Mouse (Mus musculus): ENCODE data around the gene Lce1g.

The Lce1g gene

GRCm38 (mm10) chr3:92752238-92752637 lies at the start of gene Lce1g:
Gene Lce1g, minus strand, starts transcription at chr3:92752338.
- ATAC-seq (ENCODE audit: low TSS enrichment) = no peak

- ATAC-seq (ENCODE audit: low TSS enrichment) = no peak
Observed at GRCm38 (mm10) chr3:92790414-92790813, 38.3 kb upstream of the Lce1g start, which contains the start of gene Lce1j. Gene Lce1j, minus strand, starts transcription at chr3:92790514.

DNA sequence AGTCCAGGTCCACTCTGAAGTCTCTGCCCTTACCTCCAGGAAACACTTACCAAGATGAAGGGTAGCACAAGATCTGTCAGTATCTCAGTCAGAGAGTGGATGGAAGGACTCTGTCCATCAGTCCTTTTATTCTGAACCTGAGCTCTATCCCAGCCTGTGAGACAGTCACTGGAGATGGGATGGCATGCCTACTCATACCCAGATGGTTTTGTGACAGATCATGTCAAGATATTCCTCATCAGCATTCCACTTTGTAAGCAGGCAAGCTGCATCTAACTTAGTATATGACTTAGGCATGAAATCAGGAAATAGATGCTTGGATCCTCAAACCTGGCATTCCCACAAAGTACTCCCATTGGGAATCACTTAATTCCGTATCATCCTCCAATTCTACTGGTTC lies 26.7 kb upstream of the Lce1g start, which contains the start of gene Lce1i:
Lce1i (minus strand) TSS at position 101 of the 400 bp plus-strand sequence.
- ATAC-seq (ENCODE audit: low TSS enrichment) = no peak

DNA sequence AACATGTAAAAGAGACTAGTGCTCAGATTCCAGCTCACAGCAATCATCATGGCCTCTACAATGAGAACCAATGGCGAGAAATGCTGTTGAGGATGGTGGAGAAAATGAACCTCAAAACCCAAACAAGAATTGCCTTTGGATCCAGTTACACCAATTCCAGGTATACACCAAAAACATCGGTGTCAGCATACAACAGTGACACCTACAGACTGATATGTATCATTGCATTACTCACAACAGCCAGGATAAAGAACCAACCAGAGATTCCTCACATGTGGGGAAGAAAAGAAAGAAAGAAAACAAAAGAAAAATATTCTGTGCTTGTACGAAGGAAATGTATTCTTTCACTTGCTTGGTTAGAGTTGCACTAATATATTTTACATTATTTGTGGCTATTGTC lies 19.4 kb upstream of the Lce1g start:
- ATAC-seq (ENCODE audit: low TSS enrichment) = no peak

- no peak for ATAC-seq (ENCODE audit: low TSS enrichment)
Observed at GRCm38 (mm10) chr3:92764965-92765364, 12.8 kb upstream of the Lce1g start, which contains the start of gene Lce1h. Gene Lce1h, minus strand, starts transcription at chr3:92765065.

DNA sequence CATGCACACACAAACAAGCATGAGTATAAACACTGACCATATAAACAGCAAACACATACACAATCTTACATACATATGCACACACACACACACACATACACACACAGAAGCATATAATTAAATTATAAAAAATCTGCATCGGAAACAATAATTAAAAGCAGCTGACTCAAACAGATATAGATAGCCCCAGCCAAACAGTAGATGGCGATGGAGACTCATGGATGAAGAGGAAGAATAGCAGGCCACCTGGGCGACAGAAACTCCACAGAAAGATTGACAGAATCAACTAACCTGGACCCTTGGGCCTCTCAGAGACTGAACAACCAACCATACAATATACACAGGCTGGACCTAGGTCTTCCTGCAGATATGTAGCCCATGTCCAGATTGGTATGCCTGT lies 1.1 kb upstream of the Lce1g start:
- no peak for ATAC-seq (ENCODE audit: low TSS enrichment)

DNA sequence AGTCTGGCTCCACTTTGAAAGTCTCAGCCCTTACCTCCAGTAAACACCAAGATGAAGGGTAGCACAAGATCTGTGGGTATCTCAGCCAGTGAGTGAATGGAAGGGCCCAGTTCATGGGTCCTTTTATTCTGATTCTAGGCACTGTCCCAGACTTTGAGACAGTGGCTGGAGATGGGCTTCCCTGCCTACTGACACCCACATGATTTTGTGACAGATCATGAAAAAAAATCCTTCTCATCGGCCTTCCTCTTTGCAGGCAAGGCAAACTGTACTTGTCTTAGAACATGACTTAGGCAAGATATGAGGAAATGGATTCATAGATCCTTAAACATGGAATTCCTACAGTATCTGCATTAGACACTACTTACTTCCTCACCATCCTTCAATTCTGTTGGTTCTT lies 13.1 kb downstream of the Lce1g start, which contains the start of gene Gm38119:
Gm38119 (minus strand) TSS at position 101 of the 400 bp plus-strand sequence.
- ATAC-seq (ENCODE audit: low TSS enrichment) = no peak

- no peak for ATAC-seq (ENCODE audit: low TSS enrichment)
Observed at GRCm38 (mm10) chr3:92722631-92723030, 29.5 kb downstream of the Lce1g start.

GRCm38 (mm10) chr3:92720250-92720649 lies 31.9 kb downstream of the Lce1g start, which contains the start of gene Lce1f:
Gene Lce1f, minus strand, starts transcription at chr3:92720350.
- ATAC-seq (ENCODE audit: low TSS enrichment) = no peak

DNA sequence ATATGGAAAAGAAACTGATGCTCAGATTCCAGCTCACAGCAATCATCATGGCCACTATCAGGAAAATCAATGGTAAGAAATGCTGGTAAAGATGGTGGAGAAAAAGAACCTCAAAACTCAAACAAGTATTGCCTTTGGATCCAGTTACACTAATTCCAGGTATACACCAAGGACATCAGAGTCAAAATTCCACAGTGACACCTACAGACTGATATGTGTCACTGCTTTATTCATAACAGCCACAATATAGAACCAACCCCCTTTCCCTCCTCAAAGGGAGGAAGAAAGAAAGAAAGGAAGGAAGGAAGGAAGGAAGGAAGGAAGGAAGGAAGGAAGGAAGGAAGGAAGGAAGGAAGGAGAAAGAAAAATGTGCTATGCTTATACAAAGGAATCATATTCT lies 37.0 kb downstream of the Lce1g start:
- no peak for ATAC-seq (ENCODE audit: low TSS enrichment)

- ATAC-seq (ENCODE audit: low TSS enrichment) = no peak
Observed at GRCm38 (mm10) chr3:92708974-92709373, 43.2 kb downstream of the Lce1g start, which contains the start of gene Lce1e. Gene Lce1e, minus strand, starts transcription at chr3:92709074.

Measured in frontal cortex, adult (tissue).